Mouse (Mus musculus): ENCODE measurements around the gene Senp7. TPM values are rescaled to one million over a fixed set of nuclear protein-coding genes. Genes with fewer than 3 reads are reported as not detected.

The Senp7 gene
- total RNA-seq, 1 experiment, result 6.2 TPM

- in situ Hi-C loops (cut with MboI; ENCODE audit: low sequenced_read_pairs in 2 of 2, unreplicated experiment in 2 of 2), result no loop called here
- peaks cover 10% of the 10 kb centered on the region for H3K36me3 ChIP-seq (ENCODE audit: control insufficient read depth, insufficient read depth, low read length, poor library complexity, severe bottlenecking)
- H3K27ac ChIP-seq (ENCODE audit: insufficient read depth, low read depth, low read length, poor library complexity, severe bottlenecking), result no peak overlapping the region
- H3K4me3 ChIP-seq (ENCODE audit: insufficient read depth in 1 of 2, low read depth in 1 of 2, low read length in 2 of 2, poor library complexity in 1 of 2, severe bottlenecking in 1 of 2), result no peak overlapping the region
- H3K9me3 ChIP-seq (ENCODE audit: control insufficient read depth, insufficient read depth, low read depth, low read length), result no peaks in the 10 kb centered on the region
- no peak for DNase-seq (ENCODE audit: low read depth, low spot score)
- no peak overlapping the region for H3K9ac ChIP-seq (ENCODE audit: insufficient read depth, low read depth, low read length, poor library complexity, severe bottlenecking)
- H3K4me1 ChIP-seq (ENCODE audit: control insufficient read depth in 2 of 2, insufficient read depth in 2 of 2, low read length in 2 of 2, poor library complexity in 1 of 2), result no peaks in the 10 kb centered on the region; a peak in 1 of 4 replicates
- no peak for TF ChIP-seq ZNF384 (IDR thresholded peaks at IDR 0.05; ENCODE audit: low read depth, low read length)
- TF ChIP-seq HCFC1 (IDR thresholded peaks at IDR 0.05; ENCODE audit: borderline replicate concordance, insufficient read depth, low read length), result no peak
- TF ChIP-seq MAFK (IDR thresholded peaks at IDR 0.05; ENCODE audit: insufficient read depth, low read depth, low read length), result no peak
- TF ChIP-seq CHD2 (IDR thresholded peaks at IDR 0.05; ENCODE audit: low read depth, low read length), result no peak
Measured at GRCm38 (mm10) chr16:56014076-56014475, 34.1 kb upstream of the Senp7 start.

- in situ Hi-C loops (cut with MboI; ENCODE audit: low sequenced_read_pairs in 2 of 2, unreplicated experiment in 2 of 2), result no loop called here
- Histone ChIP-seq H3K27ac (ENCODE audit: insufficient read depth, low read depth, low read length, poor library complexity, severe bottlenecking) (no peak overlapping the region), H3K4me3 (ENCODE audit: insufficient read depth in 1 of 2, low read depth in 1 of 2, low read length in 2 of 2, poor library complexity in 1 of 2, severe bottlenecking in 1 of 2) (no peak overlapping the region), H3K9me3 (ENCODE audit: control insufficient read depth, insufficient read depth, low read depth, low read length) (no peaks in the 10 kb centered on the region), H3K36me3 (ENCODE audit: control insufficient read depth, insufficient read depth, low read length, poor library complexity, severe bottlenecking) (peaks cover 22% of the 10 kb centered on the region), H3K9ac (ENCODE audit: insufficient read depth, low read depth, low read length, poor library complexity, severe bottlenecking) (no peak overlapping the region), H3K4me1 (ENCODE audit: control insufficient read depth in 2 of 2, insufficient read depth in 2 of 2, low read length in 2 of 2, poor library complexity in 1 of 2) (no peaks in the 10 kb centered on the region)
- no peak for DNase-seq (ENCODE audit: low read depth, low spot score)
- TF ChIP-seq MAFK (IDR thresholded peaks at IDR 0.05; ENCODE audit: insufficient read depth, low read depth, low read length) (no peak), CHD2 (IDR thresholded peaks at IDR 0.05; ENCODE audit: low read depth, low read length) (no peak), HCFC1 (IDR thresholded peaks at IDR 0.05; ENCODE audit: borderline replicate concordance, insufficient read depth, low read length) (no peak), ZC3H11A (IDR thresholded peaks at IDR 0.05; ENCODE audit: borderline replicate concordance, low read depth, low read length) (no peak), ZNF384 (IDR thresholded peaks at IDR 0.05; ENCODE audit: low read depth, low read length) (no peak)
Measured at GRCm38 (mm10) chr16:56019660-56020059, 28.5 kb upstream of the Senp7 start.

GRCm38 (mm10) chr16:56027854-56028629, 20.1 kb upstream of the Senp7 start:
- Histone ChIP-seq H3K9ac (ENCODE audit: insufficient read depth, low read depth, low read length, poor library complexity, severe bottlenecking) (peak overlapping the region; percentile 97; the same call in 1 of the 2 replicates), H3K9me3 (ENCODE audit: control insufficient read depth, insufficient read depth, low read depth, low read length) (no peaks in the 10 kb centered on the region), H3K4me1 (ENCODE audit: control insufficient read depth in 2 of 2, insufficient read depth in 2 of 2, low read length in 2 of 2, poor library complexity in 1 of 2) (peaks cover 0 to 5% of the 10 kb centered on the region in 2 experiments; a peak in 1 of 4 replicates), H3K36me3 (ENCODE audit: control insufficient read depth, insufficient read depth, low read length, poor library complexity, severe bottlenecking) (peaks cover 10% of the 10 kb centered on the region), H3K4me3 (ENCODE audit: insufficient read depth in 1 of 2, low read depth in 1 of 2, low read length in 2 of 2, poor library complexity in 1 of 2, severe bottlenecking in 1 of 2) (peak overlapping the region; percentile 92 to 95), H3K27ac (ENCODE audit: insufficient read depth, low read depth, low read length, poor library complexity, severe bottlenecking) (no peak overlapping the region)
- TF ChIP-seq ZNF384 (IDR thresholded peaks at IDR 0.05; ENCODE audit: low read depth, low read length) (no peak), HCFC1 (IDR thresholded peaks at IDR 0.05; ENCODE audit: borderline replicate concordance, insufficient read depth, low read length) (no peak), ZC3H11A (IDR thresholded peaks at IDR 0.05; ENCODE audit: borderline replicate concordance, low read depth, low read length) (no peak), CHD2 (IDR thresholded peaks at IDR 0.05; ENCODE audit: low read depth, low read length) (no peak), MAFK (IDR thresholded peaks at IDR 0.05; ENCODE audit: insufficient read depth, low read depth, low read length) (no peak)
- in situ Hi-C loops (cut with MboI; ENCODE audit: low sequenced_read_pairs in 2 of 2, unreplicated experiment in 2 of 2), result no loop called here
- DNase-seq (ENCODE audit: low read depth, low spot score), result no peak

- H3K4me1 ChIP-seq (ENCODE audit: control insufficient read depth in 2 of 2, insufficient read depth in 2 of 2, low read length in 2 of 2, poor library complexity in 1 of 2), result peaks cover 0 to 5% of the 10 kb centered on the region in 2 experiments; a peak in 1 of 4 replicates
- H3K4me3 ChIP-seq (ENCODE audit: insufficient read depth in 1 of 2, low read depth in 1 of 2, low read length in 2 of 2, poor library complexity in 1 of 2, severe bottlenecking in 1 of 2), result peak overlapping the region; percentile 92 to 95
- H3K9ac ChIP-seq (ENCODE audit: insufficient read depth, low read depth, low read length, poor library complexity, severe bottlenecking), result peak overlapping the region; percentile 97
- TF ChIP-seq MAFK (IDR thresholded peaks at IDR 0.05; ENCODE audit: insufficient read depth, low read depth, low read length) (no peak), ZC3H11A (IDR thresholded peaks at IDR 0.05; ENCODE audit: borderline replicate concordance, low read depth, low read length) (no peak), ZNF384 (IDR thresholded peaks at IDR 0.05; ENCODE audit: low read depth, low read length) (no peak), HCFC1 (IDR thresholded peaks at IDR 0.05; ENCODE audit: borderline replicate concordance, insufficient read depth, low read length) (no peak), CHD2 (IDR thresholded peaks at IDR 0.05; ENCODE audit: low read depth, low read length) (no peak)
- peak overlapping the region; percentile 54 for H3K27ac ChIP-seq (ENCODE audit: insufficient read depth, low read depth, low read length, poor library complexity, severe bottlenecking)
- DNase-seq (ENCODE audit: low read depth, low spot score), result no peak
- H3K9me3 ChIP-seq (ENCODE audit: control insufficient read depth, insufficient read depth, low read depth, low read length), result no peaks in the 10 kb centered on the region
- H3K36me3 ChIP-seq (ENCODE audit: control insufficient read depth, insufficient read depth, low read length, poor library complexity, severe bottlenecking), result peaks cover 13% of the 10 kb centered on the region
- in situ Hi-C loops (cut with MboI; ENCODE audit: low sequenced_read_pairs in 2 of 2, unreplicated experiment in 2 of 2), result no loop called here
Measured at GRCm38 (mm10) chr16:56028722-56029551, 19.2 kb upstream of the Senp7 start.
